Mouse (Mus musculus) CH12.LX (cell line): ENCODE measurements around the gene Gm1043. TPM values are rescaled to one million over a fixed set of nuclear protein-coding genes. Genes with fewer than 3 reads are reported as not detected.
A peak's percentile ranks its signal among the peaks of the same experiment; 100 is the strongest.

ENCODE experiments used
- DNase-seq: peaks from one replicate; pipeline ENCODE4 v3.0.0-alpha.2; 2013; ENCODE audit errors: extremely low read depth
- H3K27ac ChIP-seq: 2 replicates; pipeline ENCODE4 v1.5.1; 2012; ENCODE audit warnings: low read depth, mild to moderate bottlenecking, control low read depth, moderate library complexity; ENCODE audit not compliant: insufficient read depth
- H3K27me3 ChIP-seq: replicated peaks from 2 replicates; pipeline ENCODE3; 2012; ENCODE audit warnings: inconsistent platforms
- H3K36me3 ChIP-seq, 2 experiments: replicated peaks in 1 of 2; 2 replicates each; pipeline versions ENCODE3 to v1.6.1; 2012; ENCODE audit warnings: inconsistent platforms in 1 of 2, low read length in 1 of 2, mild to moderate bottlenecking in 1 of 2, mixed read lengths in 1 of 2, moderate library complexity in 1 of 2; ENCODE audit not compliant: control insufficient read depth in 1 of 2, insufficient read depth in 1 of 2
- H3K4me1 ChIP-seq, 2 experiments: 2 replicates each; pipeline ENCODE4 v1.6.1; 2012; ENCODE audit warnings: inconsistent platforms in 1 of 2, moderate library complexity in 1 of 2; ENCODE audit not compliant: insufficient read depth in 2 of 2, control insufficient read depth in 1 of 2
- H3K4me2 ChIP-seq: 2 replicates; pipeline ENCODE4 v1.6.1; 2012; ENCODE audit warnings: low read depth, mild to moderate bottlenecking, control low read depth; ENCODE audit not compliant: poor library complexity, insufficient read depth, severe bottlenecking
- H3K4me3 ChIP-seq, 3 experiments: fragments of 150-350 bp in 1 of 3; sonication (generic) in 1 of 3; replicated peaks in 1 of 3; 2 replicates each; pipeline versions ENCODE3 to v1.5.1; 2011 to 2012; ENCODE audit warnings: low read depth in 2 of 3, low read length in 2 of 3, mild to moderate bottlenecking in 2 of 3, moderate library complexity in 2 of 3, control low read depth in 1 of 3, improper control_type of control experiment in 1 of 3, inconsistent platforms in 1 of 3, mixed read lengths in 1 of 3; ENCODE audit not compliant: poor library complexity in 1 of 3
- H3K79me2 ChIP-seq: replicated peaks from 2 replicates; pipeline ENCODE4 v1.6.1; 2012; ENCODE audit warnings: mild to moderate bottlenecking, moderate library complexity; ENCODE audit not compliant: control insufficient read depth, poor library complexity, insufficient read depth, severe bottlenecking; ENCODE audit errors: extremely low read depth
- H3K9ac ChIP-seq: 2 replicates; pipeline ENCODE4 v1.6.1; 2012; ENCODE audit warnings: low read depth, mild to moderate bottlenecking, control low read depth, moderate library complexity; ENCODE audit not compliant: insufficient read depth
- H3K9me3 ChIP-seq: replicated peaks from 2 replicates; pipeline ENCODE3; 2012; ENCODE audit warnings: low read length, inconsistent platforms, mixed read lengths
- BHLHE40 ChIP-seq: IDR thresholded peaks from 2 replicates; pipeline ENCODE4 v1.6.1; 2011; ENCODE audit warnings: mild to moderate bottlenecking, low read depth, low read length, improper control_type of control experiment
- CHD1 ChIP-seq: IDR thresholded peaks from 2 replicates; pipeline ENCODE4 v1.6.1; 2012; ENCODE audit warnings: low read depth, low read length, improper control_type of control experiment, inconsistent platforms
- ELF1 ChIP-seq: IDR thresholded peaks from 2 replicates; pipeline ENCODE4 v1.6.1; 2014; ENCODE audit warnings: low read depth, mild to moderate bottlenecking, inconsistent platforms, low read length, improper control_type of control experiment
- EP300 ChIP-seq: IDR thresholded peaks from 2 replicates; pipeline ENCODE4 v1.6.1; 2011; ENCODE audit warnings: low read length, improper control_type of control experiment
- ETS1 ChIP-seq: conservative IDR thresholded peaks from 2 replicates; pipeline ENCODE4 v1.6.1; 2012; ENCODE audit warnings: low read depth, mild to moderate bottlenecking, inconsistent platforms, low read length, improper control_type of control experiment, moderate library complexity
- GABPA ChIP-seq: IDR thresholded peaks from 2 replicates; pipeline ENCODE4 v1.6.1; 2012; ENCODE audit warnings: low read depth, low read length, improper control_type of control experiment, inconsistent platforms; ENCODE audit not compliant: insufficient replicate concordance
- IRF4 ChIP-seq: IDR thresholded peaks from 2 replicates; pipeline ENCODE4 v1.6.1; 2014; ENCODE audit warnings: low read depth, mild to moderate bottlenecking, inconsistent platforms, low read length, improper control_type of control experiment
- JUN ChIP-seq: IDR thresholded peaks from 2 replicates; pipeline ENCODE4 v1.6.1; 2011; ENCODE audit warnings: low read depth, mild to moderate bottlenecking, low read length, improper control_type of control experiment, moderate library complexity; ENCODE audit not compliant: insufficient read depth
- JUND ChIP-seq: conservative IDR thresholded peaks from 2 replicates; pipeline ENCODE4 v1.6.1; 2011; ENCODE audit warnings: low read depth, low read length, improper control_type of control experiment
- KAT2A ChIP-seq: IDR thresholded peaks from 2 replicates; pipeline ENCODE4 v1.6.1; 2012; ENCODE audit warnings: low read length, improper control_type of control experiment, inconsistent platforms; ENCODE audit not compliant: insufficient replicate concordance
- MAFK ChIP-seq: IDR thresholded peaks from 2 replicates; pipeline ENCODE4 v1.6.1; 2011; ENCODE audit warnings: low read length, improper control_type of control experiment; ENCODE audit not compliant: insufficient replicate concordance
- MAX ChIP-seq: IDR thresholded peaks from 2 replicates; pipeline ENCODE4 v1.6.1; 2011; ENCODE audit warnings: low read length, improper control_type of control experiment
- MEF2A ChIP-seq: IDR thresholded peaks from 2 replicates; pipeline ENCODE4 v1.6.1; 2014; ENCODE audit warnings: low read depth, mild to moderate bottlenecking, inconsistent platforms, low read length, improper control_type of control experiment, borderline replicate concordance
- MXI1 ChIP-seq: IDR thresholded peaks from 2 replicates; pipeline ENCODE4 v1.6.1; 2011; ENCODE audit warnings: mild to moderate bottlenecking, low read depth, low read length, improper control_type of control experiment
- MYC ChIP-seq: IDR thresholded peaks from 2 replicates; pipeline ENCODE4 v1.6.1; 2011; ENCODE audit warnings: low read depth, mild to moderate bottlenecking, improper control_type of control experiment, low read length
- NRF1 ChIP-seq: IDR thresholded peaks from 2 replicates; pipeline ENCODE4 v1.6.1; 2014; ENCODE audit warnings: low read depth, mild to moderate bottlenecking, inconsistent platforms, low read length, improper control_type of control experiment, moderate library complexity
- PAX5 ChIP-seq: IDR thresholded peaks from 2 replicates; pipeline ENCODE4 v1.6.1; 2012; ENCODE audit warnings: low read length, inconsistent platforms, mixed read lengths
- POLR2AphosphoS2 ChIP-seq: IDR thresholded peaks from 2 replicates; pipeline ENCODE4 v1.6.1; 2011; ENCODE audit warnings: low read depth, low read length, improper control_type of control experiment
- RAD21 ChIP-seq: IDR thresholded peaks from 2 replicates; pipeline ENCODE4 v1.6.1; 2011; ENCODE audit warnings: low read depth, mild to moderate bottlenecking, low read length, improper control_type of control experiment, moderate library complexity
- SIN3A ChIP-seq: IDR thresholded peaks from 2 replicates; pipeline ENCODE4 v1.6.1; 2012; ENCODE audit warnings: low read length, improper control_type of control experiment, inconsistent platforms
- TBP ChIP-seq: conservative IDR thresholded peaks from 2 replicates; pipeline ENCODE4 v1.6.1; 2011; ENCODE audit warnings: low read depth, low read length, improper control_type of control experiment
- TCF12 ChIP-seq: IDR thresholded peaks from 2 replicates; pipeline ENCODE4 v1.6.1; 2014; ENCODE audit warnings: low read depth, mild to moderate bottlenecking, inconsistent platforms, low read length, improper control_type of control experiment
- USF1 ChIP-seq: IDR thresholded peaks from 2 replicates; pipeline ENCODE4 v1.6.1; 2014; ENCODE audit warnings: low read depth, mild to moderate bottlenecking, inconsistent platforms, low read length, improper control_type of control experiment
- ZC3H11A ChIP-seq: IDR thresholded peaks from 2 replicates; pipeline ENCODE4 v1.6.1; 2012; ENCODE audit warnings: low read depth, mild to moderate bottlenecking, inconsistent platforms, low read length, improper control_type of control experiment
- ZKSCAN1 ChIP-seq: IDR thresholded peaks from 2 replicates; pipeline ENCODE4 v1.6.1; 2012; ENCODE audit warnings: low read depth, inconsistent platforms, low read length, improper control_type of control experiment, borderline replicate concordance
- ZNF384 ChIP-seq: IDR thresholded peaks from 2 replicates; pipeline ENCODE4 v1.6.1; 2012; ENCODE audit warnings: low read depth, low read length, improper control_type of control experiment, inconsistent platforms
- dilution Hi-C: fragments of 300-500 bp; cut with MboI; formaldehyde crosslinking; loops from 2 replicates; pipeline ENCODE4 v1.14.3; 2020; ENCODE audit warnings: low sequenced_read_pairs; ENCODE audit not compliant: extremely low pct_unique_long_range_greater_than_20kb, extremely low pct_ligation_motif_present
- in situ Hi-C: fragments of 300-500 bp; cut with MboI; formaldehyde crosslinking; loops from 3 replicates; pipeline ENCODE4 v1.14.3; 2019; ENCODE audit warnings: low sequenced_read_pairs, low pct_ligation_motif_present, low pct_unique_long_range_greater_than_20kb, mixed read lengths
- polyA plus RNA-seq: library from polyadenylated mRNA; unstranded; fragments of >175 nt; gene quantifications from 2 replicates; pipeline ENCODE4 v1.2.1, GENCODE M21; 2012; ENCODE audit warnings: low read depth; ENCODE audit not compliant: insufficient read length
- total RNA-seq, 2 experiments: library from RNA; depleted of rRNA; stranded (reverse); fragments of 300-350 nt in 1 of 2; fragments of >200 nt in 1 of 2; gene quantifications; 2 replicates each; pipeline ENCODE4 v1.2.3; 2012 to 2014

Gene Gm1043
- total and polyA plus RNA-seq, 3 experiments = not detected

DNA sequence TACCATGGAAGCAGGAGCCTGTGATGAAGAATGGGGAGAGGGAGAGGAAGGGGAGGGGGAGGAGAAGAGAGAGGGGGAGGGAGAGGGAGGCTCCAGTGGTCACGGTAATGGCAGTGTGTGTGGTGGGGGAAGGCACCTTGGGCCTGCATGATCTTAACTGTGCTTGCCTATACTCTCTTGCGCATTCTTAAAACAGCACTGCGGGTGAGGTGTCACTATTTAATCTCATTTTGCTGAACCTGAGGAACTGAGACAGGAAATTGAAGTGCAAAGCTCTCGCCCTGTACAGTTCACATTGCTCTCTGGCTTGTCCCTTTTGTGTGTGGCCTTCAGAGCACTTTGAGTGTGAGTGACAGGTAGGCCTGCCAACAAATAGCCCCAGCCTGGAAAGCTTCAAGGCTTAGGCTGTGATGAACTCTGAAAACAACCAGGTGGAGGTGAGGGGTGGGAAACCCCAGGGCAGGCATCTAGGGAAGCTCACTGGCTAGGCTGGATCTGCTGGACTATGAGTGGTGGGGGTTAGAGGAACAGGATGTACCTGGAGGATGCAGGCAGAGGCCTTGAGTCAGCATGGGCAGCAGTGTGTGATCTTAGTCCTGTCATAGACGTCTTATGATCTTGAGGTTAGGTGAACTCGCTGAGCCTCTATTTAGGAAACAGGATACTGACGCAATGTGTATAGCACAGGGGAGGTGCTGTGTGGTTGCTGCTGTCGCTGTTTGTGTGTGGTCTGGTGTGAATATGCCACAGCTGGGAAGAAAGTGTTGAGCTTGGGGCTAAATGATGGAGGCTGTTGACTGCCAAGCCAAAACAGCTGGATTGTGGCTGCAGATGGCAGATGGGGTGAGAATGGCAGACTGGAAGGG is 18.2 kb upstream of the Gm1043 start:
- dilution Hi-C loops (no loop called here), in situ Hi-C loops (no loop called here)
- no peaks in the 10 kb centered on the region for H3K79me2 ChIP-seq
- no peak overlapping the region for H3K4me2 ChIP-seq
- H3K4me3 ChIP-seq = peak overlapping the region in 1 of 3 experiments; percentile 23
- TF ChIP-seq MXI1 (no peak), MAFK (no peak), MAX (no peak), ETS1 (peak; percentile 67), TCF12 (peak; percentile 23; the same call in 1 of the 2 replicates), USF1 (no peak), PAX5 (no peak), ZC3H11A (no peak), MEF2A (0 out of 2 replicates have a peak, but pooled peaks have one; percentile 21), KAT2A (no peak), GABPA (no peak), RAD21 (no peak), CHD1 (no peak), JUN (no peak)
- no peak overlapping the region for H3K9ac ChIP-seq
- H3K27me3 ChIP-seq = no peaks in the 10 kb centered on the region
- H3K4me1 ChIP-seq = peaks cover 0 to 32% of the 10 kb centered on the region in 2 experiments; a peak in 2 of 4 replicates
- no peak overlapping the region for H3K27ac ChIP-seq
- no peaks in the 10 kb centered on the region for H3K36me3 ChIP-seq
- H3K9me3 ChIP-seq = no peaks in the 10 kb centered on the region
- peak; percentile 61 for DNase-seq

DNA sequence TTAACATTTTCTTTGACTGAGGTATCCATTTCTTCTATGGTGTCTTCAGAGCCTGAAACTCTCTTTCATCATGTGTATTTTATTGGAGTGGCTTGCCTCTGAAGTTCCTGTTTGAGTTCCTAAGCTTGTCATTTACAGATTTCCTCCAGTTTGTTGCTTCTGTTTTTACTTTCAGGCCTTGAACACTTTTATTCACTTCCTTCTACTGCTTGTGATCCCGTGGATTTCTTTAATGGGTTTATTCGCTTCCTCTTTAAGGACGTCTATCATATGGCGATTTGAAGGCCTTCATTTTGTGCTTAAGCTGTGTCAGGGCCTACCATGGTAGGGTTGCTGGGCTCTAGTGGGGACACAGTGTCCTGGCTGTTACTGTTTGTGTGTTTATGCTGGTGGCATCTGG is 11.5 kb upstream of the Gm1043 start:
- H3K4me3 ChIP-seq = no peak overlapping the region
- in situ Hi-C loops (no loop called here), dilution Hi-C loops (no loop called here)
- H3K27ac ChIP-seq = no peak overlapping the region
- no peak overlapping the region for H3K9ac ChIP-seq
- H3K4me1 ChIP-seq = peaks cover 0 to 15% of the 10 kb centered on the region in 2 experiments; a peak in 2 of 4 replicates
- no peak for DNase-seq
- no peaks in the 10 kb centered on the region for H3K36me3 ChIP-seq
- H3K4me2 ChIP-seq = no peak overlapping the region
- no peaks in the 10 kb centered on the region for H3K27me3 ChIP-seq
- H3K79me2 ChIP-seq = no peaks in the 10 kb centered on the region
- no peak for TF ChIP-seq EP300
- no peak for TF ChIP-seq IRF4
- TF ChIP-seq SIN3A = no peak
- TF ChIP-seq ELF1 = no peak
- TF ChIP-seq MYC = no peak
- no peak for TF ChIP-seq ZKSCAN1
- no peak for TF ChIP-seq BHLHE40
- no peak for TF ChIP-seq ZNF384
- no peak for TF ChIP-seq NRF1
- no peak for TF ChIP-seq MAFK
- no peak for TF ChIP-seq MXI1
- no peak for TF ChIP-seq POLR2AphosphoS2
- no peak for TF ChIP-seq GABPA
- TF ChIP-seq JUND = no peak
- TF ChIP-seq TBP = no peak
- no peak for TF ChIP-seq USF1
- TF ChIP-seq MEF2A = no peak
- H3K9me3 ChIP-seq = no peaks in the 10 kb centered on the region
